Comparison of ENCODE assay signal across 8 mouse cellular contexts in genomic region chr5:102692487-102692886, GRCm38 (mm10).
A peak's percentile ranks its signal among the peaks of the same experiment; 100 is the strongest.
DNase-seq lines count a peak whose midpoint lies in the region; ATAC-seq lines count a peak whose summit lies in the region.

No protein-coding gene starts in this region.

- H3K4me2 ChIP-seq in midbrain, embryonic 16.5 days (ENCODE audit: low read length), result no peak overlapping the region

- H3K9ac ChIP-seq in midbrain, embryonic 16.5 days (ENCODE audit: low read depth, low read length), result no peak overlapping the region

- H3K4me3 ChIP-seq in midbrain, embryonic 16.5 days (ENCODE audit: low read depth, low read length), result no peak overlapping the region

- no peak overlapping the region for H3K27ac ChIP-seq in midbrain, embryonic 16.5 days (ENCODE audit: low read length)

- ATAC-seq in frontal cortex, adult (ENCODE audit: low TSS enrichment), result peak; percentile 98
- ATAC-seq in midbrain, embryonic 16.5 days, result peak; percentile 89

- H3K36me3 ChIP-seq in midbrain, embryonic 16.5 days (ENCODE audit: control insufficient read depth, insufficient read depth, low read length), result no peaks in the 10 kb centered on the region

- no peaks in the 10 kb centered on the region for H3K4me1 ChIP-seq in midbrain, embryonic 16.5 days (ENCODE audit: control insufficient read depth, insufficient read depth, low read length)

- WGBS in midbrain, embryonic 16.5 days, result 15% methylated on average over 4 of the region's 4 CpGs

- no peaks in the 10 kb centered on the region for H3K27me3 ChIP-seq in midbrain, embryonic 16.5 days (ENCODE audit: control insufficient read depth, insufficient read depth, low read depth, low read length)

- intact Hi-C loops in left cerebral cortex, postnatal 10 days (cut with DNase I), result loop anchor here (5.0 to 10.0 kb wide), 3 partner anchors 268 to 545 kb away; no protein-coding TSS in a partner anchor

- no peaks in the 10 kb centered on the region for H3K9me3 ChIP-seq in midbrain, embryonic 16.5 days (replicated peaks; ENCODE audit: control insufficient read depth, low read length, poor library complexity, severe bottlenecking)

- DNase-seq in ovary, postnatal 10 days (ENCODE audit: low spot score), result peak; percentile 10
- DNase-seq in ovary, adult 18-20 months (ENCODE audit: low spot score), result no peak
- peak; percentile 55 for DNase-seq in cerebellum, adult 8-10 months
- peak; percentile 66 for DNase-seq in kidney, adult 18-20 months
- peak; percentile 51 to 76 for DNase-seq in left cerebral cortex, postnatal 10 days (ENCODE audit: extremely low spot score in 1 of 2, low spot score in 2 of 2)
- peak; percentile 71 for DNase-seq in testis, postnatal 10 days (ENCODE audit: low spot score)
